ENCODE assay signal across 21 mouse cellular contexts in genomic region chr5:123969216-123969615, GRCm38 (mm10). TPM values are rescaled to one million over a fixed set of nuclear protein-coding genes. Genes with fewer than 3 reads are reported as not detected.
A peak's percentile ranks its signal among the peaks of the same experiment; 100 is the strongest.
DNase-seq lines count a peak whose midpoint lies in the region; ATAC-seq and TF ChIP-seq lines count a peak whose summit lies in the region.
"Had no signal": no experiment of that assay in that cellular context is flagged by ENCODE, and none has a peak within 500 bp of the region (broad histone marks: within the 10 kb centered on the region; RNA-seq: fewer than 3 reads in every experiment).

No protein-coding gene starts in this region.

- no peak overlapping the region for H3K4me3 ChIP-seq in kidney, adult 2 months (ENCODE audit: insufficient read depth, low read depth, low read length)
- no peak overlapping the region for H3K4me3 ChIP-seq in kidney, embryonic 14.5 days (ENCODE audit: low read length)
- no peak overlapping the region for H3K4me3 ChIP-seq in stomach, postnatal 0 days (ENCODE audit: low read depth, low read length)
- no peak overlapping the region for H3K4me3 ChIP-seq in midbrain, embryonic 15.5 days
- H3K4me3 ChIP-seq: embryonic facial prominence, embryonic 13.5 days; forebrain, embryonic 12.5 days; heart, adult 2 months; heart, embryonic 15.5 days; hindbrain, embryonic 10.5 days had no signal

- peak; percentile 86 for DNase-seq in kidney, adult 2 months
- DNase-seq in kidney, adult 8-10 months, result peak; percentile 71 to 77
- DNase-seq in kidney, postnatal 25 days, result peak; percentile 68 to 81
- DNase-seq in stomach, postnatal 0 days (ENCODE audit: low spot score), result no peak
- no peak for DNase-seq in cerebellum, adult 9-10 months
- no peak for DNase-seq in spleen, adult 12 weeks (ENCODE audit: low spot score)
- DNase-seq: adrenal gland, adult 2 months; adrenal gland, postnatal 25 days; cerebellum, adult 18-20 months; cerebellum, postnatal 14 days; gastrocnemius, postnatal 10 days; heart, adult 2 months; heart, postnatal 14 days had no signal

- peaks cover 6% of the 10 kb centered on the region; the same call in 1 of the 2 replicates for H3K4me1 ChIP-seq in kidney, adult 2 months (ENCODE audit: control insufficient read depth, insufficient read depth, low read length)
- H3K4me1 ChIP-seq in kidney, embryonic 14.5 days (ENCODE audit: control insufficient read depth, insufficient read depth, low read length), result 0 out of 2 replicates have a peak, but pooled peaks cover 3% of the 10 kb centered on the region
- no peaks in the 10 kb centered on the region for H3K4me1 ChIP-seq in stomach, postnatal 0 days (replicated peaks; ENCODE audit: control insufficient read depth, insufficient read depth)
- no peaks in the 10 kb centered on the region for H3K4me1 ChIP-seq in midbrain, embryonic 15.5 days

- H3K36me3 ChIP-seq in kidney, adult 2 months (ENCODE audit: control insufficient read depth, insufficient read depth, low read length), result no peaks in the 10 kb centered on the region
- H3K36me3 ChIP-seq in kidney, embryonic 14.5 days (ENCODE audit: control insufficient read depth, insufficient read depth, low read length), result no peaks in the 10 kb centered on the region
- H3K36me3 ChIP-seq in stomach, postnatal 0 days (ENCODE audit: control insufficient read depth, insufficient read depth, low read length), result no peaks in the 10 kb centered on the region
- H3K36me3 ChIP-seq in midbrain, embryonic 15.5 days (replicated peaks), result no peaks in the 10 kb centered on the region
- H3K36me3 ChIP-seq: embryonic facial prominence, embryonic 13.5 days; forebrain, embryonic 12.5 days; heart, embryonic 15.5 days; hindbrain, embryonic 10.5 days had no signal

- 46% methylated on average over 8 of the region's 8 CpGs for WGBS in kidney, adult 2 months
- 58% methylated on average over 8 of the region's 8 CpGs for WGBS in kidney, embryonic 14.5 days
- 66% methylated on average over 8 of the region's 8 CpGs for WGBS in stomach, postnatal 0 days
- 69% methylated on average over 8 of the region's 8 CpGs for WGBS in midbrain, embryonic 15.5 days

- TF ChIP-seq POLR2A in kidney, adult 2 months (IDR thresholded peaks at IDR 0.05; ENCODE audit: low read depth, low read length), result no peak

- H3K27me3 ChIP-seq in kidney, adult 2 months (replicated peaks; ENCODE audit: control insufficient read depth, insufficient read depth, low read length), result no peaks in the 10 kb centered on the region
- H3K27me3 ChIP-seq in kidney, embryonic 14.5 days (ENCODE audit: control insufficient read depth, insufficient read depth, low read length), result no peaks in the 10 kb centered on the region; the same call in 1 of the 2 replicates
- no peaks in the 10 kb centered on the region for H3K27me3 ChIP-seq in stomach, postnatal 0 days (ENCODE audit: control insufficient read depth, insufficient read depth, low read length)
- no peaks in the 10 kb centered on the region for H3K27me3 ChIP-seq in midbrain, embryonic 15.5 days (replicated peaks)
- H3K27me3 ChIP-seq: heart, embryonic 15.5 days had no signal

- no peak overlapping the region for H3K9ac ChIP-seq in kidney, embryonic 14.5 days (ENCODE audit: low read depth, low read length)
- H3K9ac ChIP-seq in stomach, postnatal 0 days (ENCODE audit: low read length), result no peak overlapping the region
- H3K9ac ChIP-seq in midbrain, embryonic 15.5 days, result no peak overlapping the region
- H3K9ac ChIP-seq: embryonic facial prominence, embryonic 13.5 days; forebrain, embryonic 12.5 days; heart, embryonic 15.5 days had no signal

- H3K27ac ChIP-seq in kidney, adult 2 months (ENCODE audit: insufficient read depth, low read depth, low read length), result no peak overlapping the region; the same call in 1 of the 2 replicates
- H3K27ac ChIP-seq in kidney, embryonic 14.5 days (ENCODE audit: low read depth, low read length), result no peak overlapping the region
- 0 out of 2 replicates have a peak overlapping the region, but pooled peaks have one; percentile 40 for H3K27ac ChIP-seq in stomach, postnatal 0 days (replicated peaks)
- no peak overlapping the region for H3K27ac ChIP-seq in midbrain, embryonic 15.5 days
- H3K27ac ChIP-seq: embryonic facial prominence, embryonic 13.5 days; forebrain, embryonic 12.5 days; heart, adult 2 months; heart, embryonic 15.5 days; hindbrain, embryonic 10.5 days had no signal

- H3K4me2 ChIP-seq in kidney, embryonic 14.5 days (replicated peaks; ENCODE audit: low read depth, low read length), result no peak overlapping the region
- no peak overlapping the region for H3K4me2 ChIP-seq in stomach, postnatal 0 days (replicated peaks; ENCODE audit: low read depth)
- no peak overlapping the region for H3K4me2 ChIP-seq in midbrain, embryonic 15.5 days
- H3K4me2 ChIP-seq: embryonic facial prominence, embryonic 13.5 days; forebrain, embryonic 12.5 days; heart, embryonic 11.5 days; heart, embryonic 15.5 days had no signal

- no peak for TF ChIP-seq CTCF in kidney, adult 2 months (conservative IDR thresholded peaks at IDR 0.05; ENCODE audit: insufficient read depth, insufficient read length, low read depth, low read length)
- TF ChIP-seq CTCF in stomach, postnatal 0 days (IDR thresholded peaks at IDR 0.05; ENCODE audit: low read depth), result no peak

- no peak for ATAC-seq in kidney, embryonic 14.5 days (ENCODE audit: low FRiP score, low TSS enrichment)
- ATAC-seq in stomach, postnatal 0 days (ENCODE audit: low FRiP score, low TSS enrichment), result no peak
- ATAC-seq in midbrain, embryonic 15.5 days (replicated peaks), result no peak
- ATAC-seq: forebrain, embryonic 16.5 days had no signal

- H3K9me3 ChIP-seq in kidney, embryonic 14.5 days (ENCODE audit: control insufficient read depth, low read length), result no peaks in the 10 kb centered on the region
- H3K9me3 ChIP-seq in stomach, postnatal 0 days (ENCODE audit: control insufficient read depth, low read length), result no peaks in the 10 kb centered on the region
- H3K9me3 ChIP-seq in midbrain, embryonic 15.5 days, result no peaks in the 10 kb centered on the region
- H3K9me3 ChIP-seq: embryonic facial prominence, embryonic 13.5 days; forebrain, embryonic 12.5 days; heart, embryonic 15.5 days; hindbrain, embryonic 10.5 days had no signal

- TF ChIP-seq EP300 in stomach, postnatal 0 days (optimal IDR thresholded peaks at IDR 0.05), result no peak

RNA-seq across cellular contexts. Expression of gene Hip1r, which starts 4.2 kb away (rescaled TPM):
- 18.3 and 19.2 TPM in 2 replicates for polyA plus RNA-seq in kidney, adult 2 months (2012; rRNA removed)
- 11.0 and 13.0 TPM in 2 replicates for polyA plus RNA-seq in kidney, embryonic 14.5 days (2014; fragmentation: Nextera tagmentation; extraction: Ambion mirVana)
- 31.2 and 32.2 TPM in 2 replicates for polyA plus RNA-seq in stomach, postnatal 0 days (2015; fragmentation: Nextera tagmentation; extraction: Ambion mirVana)
- polyA plus RNA-seq in midbrain, embryonic 15.5 days (2015; fragmentation: Nextera tagmentation; extraction: Ambion mirVana), result 29.8 and 30.7 TPM in 2 replicates

RNA-seq across cellular contexts. Expression of gene Ccdc62, which starts 38.7 kb away (rescaled TPM):
- 3.7 and 4.1 TPM in 2 replicates for polyA plus RNA-seq in kidney, adult 2 months (2012; rRNA removed)
- 6.2 and 7.3 TPM in 2 replicates for polyA plus RNA-seq in kidney, embryonic 14.5 days (2014; fragmentation: Nextera tagmentation; extraction: Ambion mirVana)
- polyA plus RNA-seq in stomach, postnatal 0 days (2015; fragmentation: Nextera tagmentation; extraction: Ambion mirVana), result 5.4 TPM in 2 replicates
- 4.4 and 6.7 TPM in 2 replicates for polyA plus RNA-seq in midbrain, embryonic 15.5 days (2015; fragmentation: Nextera tagmentation; extraction: Ambion mirVana)

RNA-seq across cellular contexts. Expression of gene Gm43518, which starts 42.0 kb away (rescaled TPM):
- 0.56 and 0.64 TPM in 2 replicates for polyA plus RNA-seq in kidney, adult 2 months (2012; rRNA removed)
- polyA plus RNA-seq in kidney, embryonic 14.5 days (2014; fragmentation: Nextera tagmentation; extraction: Ambion mirVana), result 0.89 and 3.8 TPM in 2 replicates
- polyA plus RNA-seq in stomach, postnatal 0 days (2015; fragmentation: Nextera tagmentation; extraction: Ambion mirVana), result 0.56 and 0.91 TPM in 2 replicates
- 5.4 and 7.6 TPM in 2 replicates for polyA plus RNA-seq in midbrain, embryonic 15.5 days (2015; fragmentation: Nextera tagmentation; extraction: Ambion mirVana)
- polyA plus RNA-seq: adrenal gland, adult 2 months; heart, adult 2 months had no signal

Comparison
In these comparisons a context has a peak if more than half of its experiments do, and no peak if none do; other contexts are left out.
1. DNase-seq: peak in kidney, adult 2 months (single experiment), kidney, adult 8-10 months (2 of 2) and kidney, postnatal 25 days (2 of 2); none in stomach, postnatal 0 days (single experiment), cerebellum, adult 9-10 months (single experiment) and spleen, adult 12 weeks (single experiment).